Mouse (Mus musculus) heart, adult 18-20 months (tissue): Measurements from ENCODE around the gene Parp12. TPM values are rescaled to one million over a fixed set of nuclear protein-coding genes. Genes with fewer than 3 reads are reported as not detected.
A peak's percentile ranks its signal among the peaks of the same experiment; 100 is the strongest.

Source experiments
- DNase-seq, 2 experiments: peaks; one replicate each; pipeline ENCODE4 v3.0.0; 2021 to 2022; ENCODE audit warnings: mixed read lengths in 1 of 2
- total RNA-seq, 2 experiments: library from RNA; stranded (reverse); gene quantifications; 2 replicates each; pipeline ENCODE4 v1.2.3; 2021

Parp12 gene
- total RNA-seq, 2 experiments from 2014 or later, result 10.9 to 11.5 TPM

DNA sequence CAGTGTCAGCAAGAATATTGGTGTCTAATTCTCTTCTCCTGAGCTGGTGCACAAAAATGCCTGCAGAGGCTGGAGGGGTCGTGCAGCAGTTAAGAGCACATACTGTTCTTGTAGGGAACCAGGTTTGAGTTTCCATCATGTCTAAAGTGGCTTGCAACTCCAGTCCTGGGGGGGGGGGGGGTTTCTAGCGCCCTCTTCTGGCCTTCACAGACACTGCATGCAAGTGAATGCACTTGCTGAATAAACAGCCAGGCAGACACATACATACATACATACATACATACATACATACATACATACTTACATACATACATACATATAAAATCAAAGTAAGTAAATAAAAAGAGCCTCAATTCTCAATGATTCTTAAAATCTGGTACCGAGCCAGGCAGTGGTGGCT lies 59.8 kb downstream of the Parp12 start:
- DNase-seq, result no peak

DNA sequence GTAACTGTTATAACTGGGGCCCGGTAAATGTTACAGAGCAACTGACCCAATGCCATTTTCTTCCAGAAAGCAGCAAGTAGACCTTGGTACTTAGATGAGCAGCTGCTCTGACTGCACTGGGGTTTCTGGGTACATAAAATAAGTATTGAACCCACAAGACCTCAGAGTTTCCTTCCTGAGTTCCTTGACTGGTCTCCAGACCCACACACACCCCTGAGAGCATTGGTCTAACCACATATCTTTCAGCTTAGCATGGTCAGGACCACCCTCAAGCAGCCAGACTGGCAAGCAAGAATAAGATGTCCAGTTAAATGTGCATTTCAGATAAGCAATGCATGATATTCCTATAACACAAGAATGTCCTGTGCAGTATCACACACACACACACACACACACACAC lies 61.0 kb downstream of the Parp12 start:
- no peak for DNase-seq

DNA sequence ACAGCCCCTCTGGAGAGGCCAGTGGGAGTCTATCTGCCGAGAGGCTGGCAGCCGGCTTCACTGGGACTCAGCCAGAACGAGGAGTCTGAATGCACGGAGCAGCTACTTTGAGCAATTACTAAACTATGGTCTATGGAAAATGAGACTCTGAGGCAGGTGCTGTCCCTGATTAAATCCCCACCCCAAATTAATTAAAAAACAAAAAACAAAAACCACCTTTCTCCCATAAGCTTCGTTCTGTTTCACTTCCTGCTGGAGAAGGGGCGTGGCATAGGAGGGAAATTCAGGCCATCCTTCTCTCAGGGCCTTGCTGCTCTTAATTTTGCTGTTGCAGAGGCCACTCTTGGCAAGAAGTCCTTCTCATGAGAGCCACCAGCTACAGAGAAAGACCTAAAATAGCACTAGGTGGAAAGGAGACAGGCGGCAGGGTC lies 62.3 kb downstream of the Parp12 start:
- peak; percentile 59 to 69 for DNase-seq

DNA sequence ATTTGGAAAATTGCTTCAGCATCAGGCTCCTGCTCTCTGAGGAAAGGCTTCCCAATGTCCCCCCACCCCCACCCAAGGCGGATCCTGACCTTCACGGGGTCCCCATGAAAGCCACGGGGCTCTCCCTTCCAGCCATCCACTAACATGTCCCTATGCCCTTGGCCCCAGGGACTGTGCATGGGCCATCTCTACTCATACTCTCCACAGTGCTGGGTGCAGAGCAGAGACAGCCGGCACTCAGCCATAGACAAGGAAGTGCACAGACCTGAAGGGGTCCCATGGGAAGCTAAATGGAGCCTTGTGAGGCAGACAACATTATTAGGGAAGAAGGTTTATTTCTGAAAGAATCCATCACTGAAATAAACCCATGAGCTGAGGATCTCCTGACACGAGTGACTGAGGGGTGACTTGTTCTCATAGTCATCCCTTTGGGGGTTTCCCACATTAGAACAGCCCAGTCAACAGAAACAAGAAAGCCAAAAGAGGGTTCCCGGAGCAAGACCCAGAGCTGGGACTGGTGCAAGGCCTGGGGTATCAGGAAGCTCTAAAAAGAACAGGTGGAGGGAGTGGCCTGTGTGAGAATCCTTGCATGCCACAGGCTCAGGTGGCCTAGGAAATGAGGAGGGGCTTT lies 63.2 kb downstream of the Parp12 start:
- DNase-seq, result no peak

DNA sequence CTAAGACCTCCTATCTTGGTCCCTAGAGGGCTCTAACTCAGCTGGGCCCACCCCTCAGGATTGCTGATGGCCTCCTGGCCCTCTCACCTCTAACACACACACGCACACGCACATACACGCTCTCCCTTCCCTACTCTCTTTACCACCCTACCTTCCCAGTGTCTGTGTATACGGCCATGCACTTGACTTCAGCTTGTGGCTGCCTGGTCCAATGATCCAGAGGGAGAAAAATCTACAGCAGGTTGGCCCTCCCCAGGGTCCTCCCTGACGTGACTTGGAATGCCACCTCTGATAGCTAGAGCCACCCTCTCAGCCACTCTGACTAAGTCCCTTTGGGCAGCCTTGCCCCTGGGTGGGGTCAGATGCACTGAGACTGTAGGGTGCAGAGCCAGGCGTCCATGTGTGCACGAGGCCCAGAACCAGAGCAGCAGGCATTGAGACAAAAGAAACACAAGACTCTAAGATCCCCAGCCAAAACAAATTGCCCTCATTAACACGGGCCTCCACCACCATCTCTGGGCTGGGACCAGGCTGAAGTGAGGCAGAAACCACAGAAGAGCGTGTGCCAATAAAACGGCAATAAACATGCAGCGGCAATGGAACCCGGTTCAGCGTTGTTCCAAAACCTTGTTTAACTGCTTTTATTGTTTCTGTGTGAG lies 63.8 kb downstream of the Parp12 start:
- peak in 1 of 2 experiments; percentile 23 for DNase-seq

DNA sequence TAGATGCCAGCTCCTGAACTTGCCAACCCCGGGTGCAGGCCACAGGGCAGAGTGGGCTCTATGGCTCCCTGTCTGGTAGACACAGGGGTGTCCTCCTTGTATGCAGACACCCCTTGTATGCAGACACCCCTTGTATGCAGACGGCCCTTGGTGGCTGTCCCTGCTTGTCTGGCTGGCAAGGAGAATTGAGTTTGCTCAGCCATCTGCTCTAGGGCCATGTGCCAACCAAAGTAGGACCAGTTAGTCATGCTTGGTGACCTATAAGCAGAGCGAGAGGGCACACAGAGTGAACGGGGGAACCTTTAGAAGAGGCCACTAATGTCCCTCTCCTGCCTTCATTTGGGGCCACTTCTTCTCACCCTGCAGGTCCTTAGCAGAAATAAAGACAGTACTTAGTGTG lies 65.5 kb downstream of the Parp12 start:
- peak; percentile 18 to 30 for DNase-seq

DNA sequence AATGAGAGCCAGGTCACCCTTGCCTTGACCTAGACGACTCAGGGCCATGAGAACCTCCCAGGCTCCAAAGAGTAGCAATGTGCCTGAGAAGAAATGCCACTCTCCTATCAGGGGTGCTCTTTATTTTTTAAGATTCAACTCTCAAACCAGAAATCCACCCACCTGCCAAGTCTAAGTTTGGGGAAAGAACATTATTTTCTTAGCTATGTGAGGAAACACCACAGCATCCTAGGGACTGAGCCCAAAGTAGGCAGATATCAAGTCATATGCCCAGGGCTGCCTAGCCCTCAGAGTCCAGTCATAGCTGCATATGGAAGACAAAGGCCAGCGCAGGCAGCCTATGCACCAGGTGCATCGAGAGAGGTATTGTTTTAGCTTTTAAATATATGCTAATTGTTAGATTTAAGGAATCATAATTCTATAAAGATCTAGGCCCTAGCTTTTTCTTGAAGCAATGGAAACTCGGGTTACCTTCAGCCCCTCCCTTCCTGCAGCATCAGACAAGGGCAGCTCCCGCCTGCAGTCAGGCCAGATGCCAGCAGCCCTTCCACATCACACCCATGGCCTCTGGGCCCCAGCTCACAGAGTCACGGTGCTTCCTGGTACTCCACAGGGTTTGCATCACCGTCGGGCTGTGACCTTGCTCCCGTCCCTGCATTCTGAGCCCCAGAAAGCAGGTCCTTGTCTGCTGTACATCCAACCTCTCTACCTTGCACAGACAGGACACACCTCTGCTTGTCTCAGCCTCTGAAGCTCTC lies 66.2 kb downstream of the Parp12 start:
- DNase-seq, result no peak

DNA sequence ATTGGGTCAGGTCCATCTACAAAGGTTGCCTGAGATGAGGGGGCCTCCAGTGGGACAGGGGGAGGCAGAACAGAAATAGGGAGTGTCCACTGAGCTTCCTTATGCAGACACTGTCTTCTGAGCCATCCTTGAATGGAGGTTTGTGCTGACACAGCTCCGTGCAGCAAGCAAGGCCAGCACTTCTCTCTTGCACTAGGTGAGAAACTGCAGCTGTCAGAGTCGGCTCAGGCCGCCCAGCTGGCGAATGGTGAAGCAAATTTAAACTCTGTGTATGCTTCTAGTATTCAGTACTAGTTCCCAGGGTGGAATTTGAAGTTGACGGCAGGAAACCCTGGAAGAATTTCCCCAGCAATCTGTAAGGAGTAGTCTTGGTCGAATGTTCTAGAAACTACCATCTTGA lies 67.3 kb downstream of the Parp12 start:
- DNase-seq, result no peak

DNA sequence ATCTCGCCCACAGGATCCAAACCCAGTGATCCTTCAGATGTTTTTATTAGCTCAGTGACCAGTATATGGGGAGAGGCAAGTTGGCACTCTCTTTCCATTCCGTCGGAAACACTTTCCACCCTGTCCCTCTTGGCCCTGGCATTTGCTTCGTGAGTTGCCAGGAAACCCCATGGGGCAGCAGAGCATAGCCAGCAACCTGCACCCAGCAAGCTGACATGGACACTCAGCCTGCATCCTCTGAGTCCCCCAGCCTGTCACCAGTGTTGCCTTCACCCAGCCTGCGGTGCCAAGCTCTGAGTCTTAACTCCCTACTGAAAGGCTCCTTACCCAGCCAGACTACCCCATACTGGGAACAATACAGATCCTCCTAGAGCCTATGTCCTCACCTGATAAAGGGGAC lies 69.0 kb downstream of the Parp12 start:
- peak in 1 of 2 experiments; percentile 18 for DNase-seq

DNA sequence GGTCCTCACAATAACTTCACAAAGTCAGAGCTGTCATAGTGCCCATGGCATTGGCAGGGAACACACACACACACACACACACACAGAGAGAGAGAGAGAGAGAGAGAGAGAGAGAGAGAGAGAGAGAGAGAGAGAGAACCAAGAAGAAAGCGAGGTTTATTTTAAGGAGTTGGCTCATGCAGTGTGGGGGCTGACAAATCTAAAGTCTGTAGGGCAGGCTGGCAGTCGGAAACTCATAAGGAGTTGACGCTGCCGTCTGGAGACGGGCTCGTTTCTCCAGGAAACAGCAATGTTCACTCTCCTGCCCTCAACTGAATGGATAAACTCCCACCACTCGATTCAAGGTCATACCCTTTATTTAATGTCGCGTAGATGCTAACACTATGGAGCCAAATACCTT lies 77.7 kb downstream of the Parp12 start:
- no peak for DNase-seq

Other genes starting within 250 kb of the Parp12 start
- gene Tbxas1, start 242.9 kb downstream of the Parp12 start, total RNA-seq, result 1 to 10 TPM; 1.7 TPM
- gene Hipk2, start 242.2 kb downstream of the Parp12 start, total RNA-seq, result 10 to 100 TPM; 83.6 to 98.5 TPM
- gene Kdm7a, start 88.4 kb upstream of the Parp12 start, total RNA-seq, result 10 to 100 TPM; 18.7 to 18.8 TPM